Mouse (Mus musculus) heart, postnatal 36 days (tissue): ENCODE measurements around the gene 6330403K07Rik. TPM values are rescaled to one million over a fixed set of nuclear protein-coding genes. Genes with fewer than 3 reads are reported as not detected.

Experiments used
- DNase-seq, 2 experiments: peaks; one replicate each; pipeline ENCODE4 v3.0.0; 2021 to 2022
- intact Hi-C: fragments of 180-260 bp; cut with DNase I; formaldehyde crosslinking; loops from one replicate; pipeline ENCODE4 v1.15.1; 2025
- total RNA-seq, 2 experiments: library from RNA; stranded (reverse); gene quantifications; 2 replicates each; pipeline ENCODE4 v1.2.3; 2021

6330403K07Rik gene
- under 1 TPM; 0.22 to 0.44 TPM for total RNA-seq

DNA sequence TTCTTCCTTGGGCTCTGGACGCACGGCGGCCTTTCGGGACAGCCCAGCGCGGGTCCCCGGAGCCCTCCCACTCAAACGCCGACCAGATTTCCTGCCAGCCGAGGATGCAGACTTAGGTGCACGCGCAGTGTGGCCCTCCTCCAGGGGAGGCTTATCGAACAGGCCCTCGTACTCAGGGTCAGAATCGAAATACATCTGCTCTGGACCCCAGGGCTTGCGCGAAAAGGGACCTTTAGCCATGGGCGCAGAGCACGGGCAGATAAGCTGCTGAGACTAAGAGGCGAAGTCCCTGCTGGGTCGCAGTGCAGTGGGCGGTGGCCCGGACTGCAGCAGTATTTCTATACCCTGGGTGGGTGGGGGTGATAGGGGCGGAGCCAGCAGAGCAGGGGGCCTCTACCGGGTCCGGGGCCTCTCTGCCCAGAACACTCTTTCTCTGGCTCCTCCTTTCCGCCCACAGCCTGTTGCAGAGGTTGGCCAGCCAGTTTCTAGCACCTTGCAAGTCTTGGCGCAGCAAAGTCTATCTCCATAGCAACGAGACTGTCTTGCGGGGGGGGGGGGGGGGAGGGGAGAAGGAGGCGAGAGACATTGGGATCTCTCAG is at the start of gene 6330403K07Rik:
Gene 6330403K07Rik, minus strand, starts transcription at position 351 of the 599 bp plus-strand sequence.
- no peak for DNase-seq
- intact Hi-C loops, result no loop called here

DNA sequence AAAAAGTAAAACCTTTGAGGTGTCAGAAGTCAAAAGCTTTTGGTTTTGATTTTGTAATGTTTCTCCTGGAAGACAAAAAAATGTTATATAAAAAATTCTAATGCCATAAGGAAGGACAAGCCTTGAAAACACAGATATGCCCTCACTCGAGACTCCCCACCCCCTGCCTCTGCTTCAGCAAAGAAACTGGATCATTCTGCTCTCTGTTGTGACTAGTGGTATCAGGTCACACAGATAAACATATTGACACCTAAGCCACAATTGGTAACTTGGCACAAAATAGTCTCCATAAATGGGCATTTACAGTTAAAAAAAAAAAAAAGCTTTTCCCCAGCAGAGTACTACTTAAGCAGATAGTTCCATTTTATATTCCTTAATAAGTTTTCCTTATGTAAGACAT is 43.0 kb upstream of the 6330403K07Rik start:
- DNase-seq, result no peak

DNA sequence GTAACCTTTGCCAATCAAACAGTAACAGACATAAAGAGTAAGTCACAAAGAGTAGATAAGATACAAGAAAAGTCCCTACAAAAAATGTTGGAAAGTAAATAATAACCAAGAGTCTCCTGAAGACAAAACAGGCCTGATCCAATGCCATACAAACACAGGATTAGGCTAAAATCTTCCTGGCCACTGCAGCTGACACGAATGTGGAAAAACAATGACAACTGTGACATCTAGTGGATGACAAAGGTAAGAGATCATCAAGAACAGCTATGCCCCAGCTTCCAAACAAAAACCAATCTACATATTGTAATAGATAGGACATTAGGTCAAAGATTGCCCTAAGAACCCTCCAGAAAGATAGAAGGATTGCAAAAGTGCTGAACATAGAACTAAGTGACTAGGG is 19.2 kb upstream of the 6330403K07Rik start:
- intact Hi-C loops, result loop anchor here (1.0 kb wide), 1 partner anchor 69 kb away; the partner anchor contains the start of gene C1qbp
- DNase-seq, result no peak

More for the DNA sequence above, 43.0 kb upstream of the 6330403K07Rik start:
- intact Hi-C loops, result no loop called here

- DNase-seq, result no peak
- intact Hi-C loops, result no loop called here
Measured at GRCm38 (mm10) chr11:71039526-71040298, 6.4 kb upstream of the 6330403K07Rik start.

- intact Hi-C loops, result no loop called here
- DNase-seq, result no peak
Measured at GRCm38 (mm10) chr11:71032491-71033162, 686 bp downstream of the 6330403K07Rik start.

DNA sequence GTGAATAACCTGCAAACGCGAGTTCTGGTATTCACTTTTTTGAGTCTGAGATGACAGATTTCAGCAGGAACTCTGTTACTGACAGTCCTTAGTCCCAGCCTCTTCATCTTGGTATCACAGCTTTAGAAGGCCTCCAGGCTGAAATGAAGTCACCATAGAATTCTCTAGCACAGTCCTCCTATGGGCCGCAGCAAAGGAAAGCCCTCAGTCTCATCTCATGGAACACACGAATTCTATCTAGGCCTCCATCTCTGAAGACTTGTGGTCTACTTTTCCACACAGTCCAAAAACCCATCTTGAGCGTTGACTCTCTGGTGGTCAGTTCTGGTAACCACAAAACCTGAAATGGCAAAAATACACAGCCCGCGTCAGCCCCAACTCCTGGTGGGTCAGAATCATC is 1.2 kb downstream of the 6330403K07Rik start:
- no peak for DNase-seq
- intact Hi-C loops, result no loop called here

GRCm38 (mm10) chr11:71029403-71030118 is 3.8 kb downstream of the 6330403K07Rik start:
- DNase-seq, result no peak
- intact Hi-C loops, result loop anchor here (10.0 kb wide), 1 partner anchor 115 kb away; the partner anchor contains the start of gene Nlrp1a

DNA sequence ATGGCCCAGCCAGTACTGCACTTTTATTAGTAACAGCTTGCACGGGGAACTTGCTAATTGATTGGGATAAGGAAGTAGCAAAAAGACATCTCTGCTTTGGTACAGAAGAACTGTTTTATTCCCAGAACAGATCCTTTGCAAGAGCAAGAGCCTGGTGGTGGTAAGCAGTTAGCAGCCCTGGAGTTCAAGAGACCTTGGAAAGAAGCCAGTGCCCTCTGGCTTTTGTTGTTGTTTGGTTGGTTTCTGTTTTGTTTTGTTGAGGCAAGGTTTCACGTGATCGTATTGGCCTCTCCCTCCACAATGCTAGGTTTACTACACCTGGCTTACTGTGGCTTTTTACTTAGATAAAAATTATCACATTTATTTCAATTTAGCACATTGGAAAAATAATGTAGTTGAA is 5.0 kb downstream of the 6330403K07Rik start:
- DNase-seq, result no peak
- intact Hi-C loops, result loop anchor here (10.0 kb wide), 1 partner anchor 117 kb away; the partner anchor contains the start of gene Nlrp1a

DNA sequence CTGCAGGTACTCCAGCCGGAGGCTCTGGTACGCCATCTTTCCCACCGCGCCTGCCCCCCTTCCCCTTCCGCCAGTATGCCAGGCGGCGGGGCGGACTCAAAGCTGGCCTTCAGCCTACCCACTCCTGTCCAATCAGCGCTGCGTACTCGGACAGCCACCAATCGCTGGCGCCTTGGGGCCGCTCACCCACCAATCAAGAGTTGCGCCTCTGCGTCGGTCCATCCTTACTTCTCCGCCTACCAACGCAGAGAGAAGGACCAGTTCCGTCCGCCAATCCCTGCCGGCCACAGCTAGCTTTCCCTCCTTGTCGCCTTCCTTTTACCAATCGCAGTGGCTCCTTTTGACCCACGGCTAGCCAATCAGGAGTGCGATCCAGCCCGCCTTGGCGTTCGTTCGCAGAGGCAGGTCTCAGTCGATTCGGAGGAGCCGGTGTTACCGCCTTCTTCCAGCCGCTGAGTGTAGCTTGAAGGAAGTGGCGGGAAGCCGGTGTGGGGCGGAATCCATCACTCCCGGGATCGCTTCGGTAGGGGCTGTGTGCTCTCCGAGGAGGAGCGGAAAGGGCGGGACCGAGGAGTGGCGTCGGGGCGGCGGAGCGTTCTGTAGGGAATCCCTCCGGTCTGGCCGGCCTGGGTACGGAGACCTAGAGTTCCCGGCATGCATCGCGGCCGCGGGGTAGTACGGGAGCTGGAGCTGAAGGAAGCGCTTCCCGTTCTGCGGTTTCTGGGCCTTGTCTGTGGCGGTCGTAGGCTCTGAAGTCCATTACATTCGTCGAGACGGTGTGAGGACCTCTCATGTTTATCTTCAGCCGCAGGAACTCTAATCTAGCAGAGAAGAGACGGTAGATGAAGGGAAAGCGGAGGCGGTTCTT is 13.9 kb downstream of the 6330403K07Rik start, which contains the start of the genes Mis12 and Derl2:
Gene Mis12, plus strand, starts transcription at position 411 of the 868 bp plus-strand sequence.
Gene Derl2, minus strand, starts transcription at position 641 of the 868 bp plus-strand sequence.
- intact Hi-C loops, result loop anchor here (2.0 to 10.0 kb wide), 2 partner anchors 15 to 125 kb away; partner anchors contain the start of genes Dhx33 and Nlrp1a
- DNase-seq, result peak; percentile 95 to 96

DNA sequence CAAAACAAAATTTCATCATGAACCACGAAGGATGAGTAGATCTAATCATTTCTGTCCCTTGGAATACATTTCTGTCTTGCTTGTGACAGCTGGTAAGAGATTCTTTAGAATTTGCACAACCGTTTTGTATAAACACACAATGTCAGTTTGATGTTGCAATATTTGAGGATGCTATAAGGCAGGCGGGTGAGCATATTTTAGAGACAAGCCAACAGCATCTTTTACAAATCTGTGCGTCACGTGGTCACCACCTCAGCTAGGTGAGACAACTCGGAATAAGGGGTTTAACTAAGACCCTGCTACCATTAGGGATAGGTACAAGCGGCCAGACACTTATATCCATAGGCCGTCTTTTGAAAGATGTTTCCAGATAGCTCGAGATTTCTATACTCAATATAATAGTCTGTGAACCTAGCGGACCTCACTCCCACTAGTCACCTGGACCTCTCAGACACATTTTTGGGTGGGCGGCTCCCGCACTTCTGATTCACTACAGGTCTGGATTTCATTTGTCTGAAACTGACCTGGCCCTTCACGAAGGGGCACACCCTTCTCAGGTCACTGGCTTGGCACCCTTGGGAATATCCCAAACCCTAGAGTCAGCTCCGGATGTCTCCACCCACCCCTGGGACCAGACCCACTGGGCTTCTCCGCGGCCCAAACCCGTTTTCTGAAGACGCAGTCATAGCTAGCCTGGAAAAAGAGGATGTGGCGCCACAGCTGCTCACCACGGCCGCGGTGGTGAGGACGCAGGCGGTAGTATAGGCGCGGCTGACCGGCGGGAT is 14.7 kb downstream of the 6330403K07Rik start:
- DNase-seq, result no peak
- intact Hi-C loops, result loop anchor here (2.0 kb wide), 1 partner anchor 14 kb away; the partner anchor contains the start of gene Dhx33

DNA sequence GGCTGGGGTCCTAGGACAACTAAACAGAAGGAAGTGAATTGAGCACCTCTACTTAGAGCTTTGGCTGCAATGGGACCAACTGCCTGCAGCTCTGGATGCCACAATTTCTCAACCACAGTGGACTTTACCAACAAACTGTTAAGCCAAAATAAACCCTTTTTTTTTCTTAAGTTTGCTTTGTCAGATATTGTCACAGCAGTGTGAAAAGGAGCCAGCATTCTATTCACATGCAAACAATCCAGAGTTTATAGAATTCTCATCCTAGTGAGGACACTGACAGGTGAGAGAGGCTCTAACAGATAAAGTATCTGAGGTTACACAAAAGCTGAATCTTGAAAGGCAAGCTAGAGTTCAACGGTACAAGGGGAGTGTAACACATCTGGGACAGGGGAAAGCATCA is 16.3 kb downstream of the 6330403K07Rik start:
- no peak for DNase-seq
- intact Hi-C loops, result no loop called here

- intact Hi-C loops, result no loop called here
- peak in 1 of 2 experiments; percentile 7 for DNase-seq
Measured at GRCm38 (mm10) chr11:71012743-71013142, 20.6 kb downstream of the 6330403K07Rik start.

DNA sequence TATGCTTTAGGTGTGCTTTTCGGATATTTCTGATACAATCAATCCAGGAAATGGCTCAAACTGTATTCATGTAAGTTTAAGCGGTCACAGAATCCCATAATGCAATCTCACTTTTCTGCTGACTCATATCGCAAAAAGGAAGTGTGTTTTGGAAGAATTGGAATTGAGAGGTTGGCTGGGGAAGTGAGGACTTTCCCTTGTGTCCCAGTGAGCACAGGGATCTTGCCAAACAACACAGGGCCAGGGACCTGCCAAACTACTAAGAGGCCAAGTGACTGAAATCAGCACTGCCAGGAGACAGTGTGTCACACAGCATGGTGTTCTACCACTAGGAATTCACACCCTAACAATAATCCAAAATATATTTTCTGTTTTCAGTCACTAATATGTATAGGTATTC is 25.0 kb downstream of the 6330403K07Rik start:
- intact Hi-C loops, result no loop called here
- DNase-seq, result peak; percentile 34 to 39

GRCm38 (mm10) chr11:71007831-71008230 is 25.5 kb downstream of the 6330403K07Rik start:
- intact Hi-C loops, result no loop called here
- DNase-seq, result no peak

DNA sequence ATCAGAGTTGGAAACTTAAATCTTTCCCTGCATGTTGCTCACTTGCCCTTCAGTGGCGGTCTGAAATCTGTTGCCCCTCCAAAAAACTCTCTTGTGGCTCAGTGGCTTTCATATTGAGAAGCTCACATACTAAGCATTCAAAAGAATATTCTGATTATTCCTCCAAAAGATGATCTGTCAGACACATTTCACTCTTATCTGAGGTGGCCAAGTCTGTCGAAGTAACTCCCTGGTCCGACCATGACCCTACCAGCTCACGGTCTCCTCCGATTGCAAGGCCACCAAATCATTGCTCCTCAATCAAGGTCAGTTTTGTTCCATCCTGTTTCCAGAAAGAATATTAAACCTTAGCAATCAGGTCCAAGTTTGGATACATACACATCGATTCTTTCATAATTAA is 26.3 kb downstream of the 6330403K07Rik start:
- intact Hi-C loops, result no loop called here

DNA sequence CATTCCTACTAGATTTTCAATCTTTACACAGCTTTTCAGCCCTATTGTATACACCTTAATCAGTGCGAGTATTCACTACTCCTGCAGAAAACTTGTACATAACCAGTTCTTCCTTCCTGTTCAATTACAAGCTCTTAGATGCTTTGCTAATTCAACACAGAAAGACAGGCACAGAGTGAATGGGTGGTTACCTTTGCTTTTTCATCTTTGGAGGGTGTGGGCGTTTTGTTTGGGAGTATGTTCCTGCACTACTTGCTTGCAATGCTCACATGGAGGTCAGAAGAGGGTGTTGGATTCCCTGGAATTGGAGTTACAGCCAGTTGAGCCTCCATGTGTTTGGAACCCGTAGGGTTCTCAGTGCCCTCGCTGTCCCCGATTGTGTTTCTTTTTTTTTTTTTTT is 28.3 kb downstream of the 6330403K07Rik start:
- DNase-seq, result no peak
- intact Hi-C loops, result loop anchor here (2.0 kb wide), 1 partner anchor 14 kb away; the partner anchor contains the start of genes Derl2 and Mis12

More for the DNA sequence above, 26.3 kb downstream of the 6330403K07Rik start:
- no peak for DNase-seq

DNA sequence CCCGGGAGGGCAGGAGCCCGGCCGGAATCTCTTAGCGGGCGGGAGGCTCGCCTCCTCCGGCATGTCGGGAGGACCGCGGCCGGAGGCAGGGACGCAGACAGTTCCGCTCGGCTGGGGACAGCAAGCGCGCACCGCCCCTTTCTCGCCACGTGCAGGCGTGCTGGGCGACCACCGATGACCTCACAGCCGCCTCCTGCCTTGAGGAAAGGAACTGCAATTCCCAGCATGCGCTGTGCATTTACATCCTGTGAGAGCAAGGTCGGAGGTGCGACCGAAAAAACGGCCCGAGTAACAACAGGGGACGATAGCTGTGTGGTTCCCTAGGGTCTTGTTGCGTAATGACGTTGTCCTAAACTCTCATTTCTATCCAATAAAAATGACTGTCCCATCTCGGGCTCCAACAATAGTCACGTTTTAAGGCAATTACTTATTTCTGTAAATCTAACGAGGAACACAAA is 29.0 kb downstream of the 6330403K07Rik start, which contains the start of gene Dhx33:
Gene Dhx33, minus strand, starts transcription at position 122 of the 458 bp plus-strand sequence.
- intact Hi-C loops, result loop anchor here (2.0 kb wide), 1 partner anchor 14 kb away; the partner anchor contains the start of genes Derl2 and Mis12

More for the DNA sequence above, 29.0 kb downstream of the 6330403K07Rik start, which contains the start of gene Dhx33:
- peak; percentile 93 to 94 for DNase-seq
